Comparison of ENCODE assay signal across 33 mouse cellular contexts in genomic region chr8:12368161-12368560, GRCm38 (mm10). TPM values are rescaled to one million over a fixed set of nuclear protein-coding genes. Genes with fewer than 3 reads are reported as not detected.
"Had no signal": no experiment of that assay in that cellular context is flagged by ENCODE, and none has a peak within 500 bp of the region (broad histone marks: within the 10 kb centered on the region; RNA-seq: fewer than 3 reads in every experiment).

No protein-coding gene starts in this region.

- H3K4me1 ChIP-seq: heart, embryonic 12.5 days; hindbrain, embryonic 12.5 days; intestine, embryonic 15.5 days; limb, embryonic 12.5 days; liver, embryonic 13.5 days had no signal

- H3K36me3 ChIP-seq: heart, embryonic 12.5 days; hindbrain, embryonic 10.5 days; hindbrain, embryonic 12.5 days; intestine, embryonic 15.5 days; limb, embryonic 10.5 days; limb, embryonic 12.5 days; liver, embryonic 13.5 days had no signal

- H3K4me3 ChIP-seq: gastrocnemius, adult 2 months; heart, adult 2 months; heart, embryonic 12.5 days; hindbrain, embryonic 10.5 days; hindbrain, embryonic 12.5 days; intestine, embryonic 15.5 days; layer of hippocampus, adult 2 months; left cerebral cortex, adult 2 months; limb, embryonic 10.5 days; limb, embryonic 12.5 days; liver, embryonic 13.5 days had no signal

- H3K9me3 ChIP-seq: hindbrain, embryonic 10.5 days; intestine, embryonic 15.5 days; limb, embryonic 10.5 days; liver, embryonic 13.5 days had no signal

- DNase-seq: gastrocnemius, adult 2 months; gastrocnemius, postnatal 10 days; gastrocnemius, postnatal 25 days; heart, adult 2 months; heart, postnatal 10 days; heart, postnatal 4 days; kidney, adult 18-20 months; kidney, adult 8-10 months; kidney, postnatal 10 days; kidney, postnatal 25 days; kidney, postnatal 4 days; liver; liver, embryonic 13.5 days had no signal

- H3K9ac ChIP-seq: heart, embryonic 12.5 days; hindbrain, embryonic 12.5 days; hindbrain, embryonic 14.5 days; intestine, embryonic 15.5 days; limb, embryonic 12.5 days; liver, embryonic 13.5 days had no signal

- ATAC-seq: hindbrain, embryonic 16.5 days; inflammation-experienced regulatory T-cells, adult 6 months; intestine, embryonic 15.5 days; intestine, postnatal 0 days had no signal

- H3K27me3 ChIP-seq: heart, embryonic 12.5 days; intestine, embryonic 15.5 days; liver, embryonic 13.5 days had no signal

- H3K27ac ChIP-seq: gastrocnemius, adult 2 months; heart, adult 2 months; hindbrain, embryonic 10.5 days; hindbrain, embryonic 12.5 days; hindbrain, embryonic 14.5 days; intestine, embryonic 15.5 days; layer of hippocampus, adult 2 months; left cerebral cortex, adult 2 months; limb, embryonic 10.5 days; limb, embryonic 12.5 days; liver, embryonic 13.5 days had no signal

- H3K4me2 ChIP-seq: heart, embryonic 12.5 days; hindbrain, embryonic 12.5 days; hindbrain, embryonic 14.5 days; intestine, embryonic 15.5 days; limb, embryonic 12.5 days; liver, embryonic 11.5 days; liver, embryonic 13.5 days had no signal

RNA-seq across cellular contexts. Expression of gene Sox1, which starts 26.9 kb away (rescaled TPM):
- total RNA-seq: gastrocnemius, adult 2 months; gastrocnemius, postnatal 25 days; gastrocnemius, postnatal 4 days; granulocyte monocyte progenitor cell, adult 5-6 weeks; heart, adult 2 months; heart, postnatal 10 days; heart, postnatal 25 days; heart, postnatal 4 days had no signal
- polyA plus RNA-seq: heart, adult 2 months; heart, embryonic 12.5 days; heart, embryonic 14.5 days; heart, embryonic 16.5 days; inflammation-experienced regulatory T-cells, adult 6 months; intestine, embryonic 15.5 days; intestine, postnatal 0 days; kidney, embryonic 14.5 days; kidney, embryonic 16.5 days; limb, embryonic 10.5 days; limb, embryonic 12.5 days; liver, embryonic 11.5 days; liver, embryonic 13.5 days had no signal
